Mouse (Mus musculus): ENCODE data around the gene Atp6v1g2.

The Atp6v1g2 gene

DNA sequence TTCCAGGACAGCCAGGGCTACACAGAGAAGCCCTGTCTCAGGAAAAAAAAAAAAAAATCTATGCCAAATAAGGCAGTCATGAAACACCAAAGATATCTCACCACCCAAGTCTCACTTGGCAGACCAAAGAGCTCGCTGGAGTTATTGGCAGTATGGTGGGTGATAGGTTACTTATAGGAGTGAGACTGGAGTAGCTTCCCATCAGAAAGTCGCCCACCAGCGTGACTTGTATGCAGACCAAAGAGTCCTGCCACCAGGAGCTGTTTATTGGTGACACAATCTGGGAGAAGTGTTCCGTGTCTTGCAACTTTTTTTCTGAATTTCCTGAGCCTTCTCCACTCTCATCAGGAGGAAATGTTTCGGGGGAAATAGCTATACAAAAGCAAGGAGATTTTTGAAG lies 6.2 kb downstream of the Atp6v1g2 start:
- DNase-seq, result no peak

DNA sequence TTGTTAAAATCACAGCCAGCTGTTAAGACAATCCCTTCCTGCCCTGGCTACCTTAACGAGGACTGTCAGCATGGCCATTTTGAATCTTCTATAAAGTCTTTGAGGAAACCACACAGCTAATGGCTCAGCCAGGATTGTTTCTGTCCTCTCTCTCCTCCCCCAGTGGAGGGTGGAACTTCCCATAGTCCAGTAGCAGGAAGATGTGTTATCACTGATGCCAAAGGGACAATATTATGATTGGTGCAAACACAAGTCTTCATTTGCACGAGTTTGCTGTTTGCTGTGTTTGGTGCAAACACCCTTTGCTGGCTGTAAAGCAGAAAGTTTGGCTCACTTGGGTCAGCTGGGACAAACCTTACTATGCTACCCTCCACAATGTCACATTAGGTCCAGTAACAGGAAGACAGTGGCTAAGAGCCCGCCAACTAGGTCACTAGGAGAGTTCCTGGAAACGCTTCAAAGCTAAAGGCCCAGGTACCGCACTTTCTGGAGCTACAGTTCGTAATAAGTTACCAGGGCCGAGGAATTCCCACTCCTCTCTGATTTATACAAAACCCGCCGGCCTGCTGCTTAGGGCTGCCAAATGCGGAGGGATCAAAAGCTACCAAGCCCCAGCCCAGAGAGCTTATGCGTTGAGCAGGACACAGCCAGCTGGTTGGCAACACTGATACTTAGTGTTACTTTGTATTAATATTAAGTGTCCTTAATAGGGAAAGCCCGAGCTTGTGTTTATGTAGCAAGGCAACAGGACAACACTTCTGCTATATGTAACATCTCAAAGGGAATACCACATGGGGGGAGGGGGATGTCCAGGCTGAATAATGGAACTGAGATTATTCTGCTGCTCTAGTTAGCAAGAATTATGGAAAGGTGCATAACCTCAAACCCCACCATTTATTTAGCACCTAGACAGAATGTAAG lies 7.2 kb downstream of the Atp6v1g2 start:
- DNase-seq, result peak; percentile 62

DNA sequence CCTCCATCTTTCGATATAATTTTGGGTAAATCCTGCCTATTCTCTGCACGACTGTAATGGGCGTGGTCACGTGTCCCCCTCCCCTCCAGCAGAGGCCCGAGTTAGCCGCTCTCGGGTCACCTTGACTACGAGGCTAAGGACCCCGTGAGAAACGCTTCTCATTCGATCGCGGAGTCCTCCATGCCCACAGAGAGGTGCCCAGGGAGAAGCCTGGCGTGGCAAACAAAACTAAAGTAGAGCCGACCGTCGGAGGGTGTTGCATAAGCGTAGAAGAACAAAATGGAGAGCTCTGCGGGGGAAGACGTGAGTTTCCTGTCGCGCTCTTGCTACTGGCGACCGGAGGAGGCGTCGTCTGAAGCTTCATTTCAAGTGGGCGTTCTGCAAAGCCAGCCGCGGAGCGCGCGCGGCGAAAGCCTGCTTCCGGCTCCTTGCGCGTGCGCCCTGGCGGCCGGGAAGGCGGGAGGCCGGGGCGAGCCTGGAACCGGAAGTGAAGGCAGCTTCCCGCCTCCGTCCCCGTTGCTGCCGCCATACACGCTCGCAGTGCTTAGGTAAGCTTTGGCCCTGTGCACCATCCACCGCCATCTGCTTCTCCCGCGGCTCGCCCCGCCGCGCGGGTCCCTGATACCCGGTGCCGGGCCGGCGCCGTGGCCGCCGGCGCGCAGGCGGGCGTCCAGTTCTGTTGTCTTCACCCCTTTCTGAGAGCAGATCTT lies 8.0 kb downstream of the Atp6v1g2 start, which contains the start of gene Ddx39b:
Gene Ddx39b (plus strand): TSS at position 442 of the 710 bp plus-strand sequence.
- peak; percentile 97 for DNase-seq

DNA sequence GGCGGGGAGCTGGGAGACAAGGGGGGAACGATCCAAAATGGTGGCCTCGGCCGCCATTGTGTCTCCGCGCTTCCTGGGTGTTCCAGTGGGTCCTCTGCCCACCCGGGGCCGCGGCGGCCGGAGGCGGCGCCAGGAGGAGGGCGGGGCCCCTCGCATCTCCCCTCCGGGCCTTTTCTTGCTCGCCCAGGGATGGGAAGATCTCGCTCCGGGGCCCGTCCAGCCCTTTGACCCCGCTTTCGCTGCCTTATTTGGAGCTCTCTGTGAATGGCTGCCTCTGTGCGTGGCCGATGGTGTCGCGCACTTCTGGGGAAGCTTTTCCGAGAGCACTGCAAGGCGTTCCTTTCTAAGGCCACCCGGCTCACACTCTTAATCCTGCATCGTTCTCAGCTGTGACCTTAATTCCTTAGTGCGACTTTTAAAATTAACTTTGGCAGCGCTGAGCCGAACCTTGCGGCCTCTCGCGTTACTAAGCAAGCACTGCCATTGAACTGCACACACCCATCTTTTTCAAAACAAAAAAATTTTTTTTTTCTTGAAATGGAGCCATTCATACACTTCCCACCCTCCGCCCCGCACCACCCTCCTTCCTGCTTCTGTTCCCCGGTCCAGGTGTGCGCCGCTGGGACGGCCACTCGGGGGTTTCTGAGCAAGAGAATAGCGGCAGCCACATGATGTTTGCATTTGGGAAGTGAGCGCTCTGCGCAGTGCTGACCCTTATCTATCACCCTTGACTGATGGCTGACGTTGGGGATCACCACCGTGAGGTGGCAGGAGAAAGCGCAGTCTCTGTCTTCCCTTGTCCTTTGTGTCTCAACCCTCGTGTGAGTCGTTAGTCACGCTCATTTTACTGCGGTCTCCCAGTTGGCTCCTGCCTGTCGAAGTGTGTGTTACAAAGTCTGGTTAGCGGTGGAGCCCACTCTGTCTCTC lies 8.8 kb downstream of the Atp6v1g2 start:
- DNase-seq, result peak; percentile 55

DNA sequence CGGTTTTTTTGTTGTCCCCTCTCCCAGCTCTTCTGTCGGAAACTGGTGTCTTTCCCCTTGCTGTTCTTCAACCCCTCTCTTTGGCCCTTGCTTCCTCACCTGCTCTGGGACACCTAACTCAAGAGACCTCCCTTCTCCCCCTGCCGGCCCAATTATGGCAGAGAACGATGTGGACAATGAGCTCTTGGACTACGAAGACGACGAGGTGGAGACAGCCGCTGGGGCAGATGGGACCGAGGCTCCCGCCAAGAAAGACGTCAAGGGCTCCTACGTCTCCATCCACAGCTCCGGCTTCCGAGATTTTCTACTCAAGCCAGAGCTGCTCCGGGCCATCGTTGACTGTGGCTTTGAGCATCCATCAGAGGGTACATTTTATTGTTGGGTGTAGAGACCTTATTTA lies 9.6 kb downstream of the Atp6v1g2 start:
- DNase-seq, result peak; percentile 51

DNA sequence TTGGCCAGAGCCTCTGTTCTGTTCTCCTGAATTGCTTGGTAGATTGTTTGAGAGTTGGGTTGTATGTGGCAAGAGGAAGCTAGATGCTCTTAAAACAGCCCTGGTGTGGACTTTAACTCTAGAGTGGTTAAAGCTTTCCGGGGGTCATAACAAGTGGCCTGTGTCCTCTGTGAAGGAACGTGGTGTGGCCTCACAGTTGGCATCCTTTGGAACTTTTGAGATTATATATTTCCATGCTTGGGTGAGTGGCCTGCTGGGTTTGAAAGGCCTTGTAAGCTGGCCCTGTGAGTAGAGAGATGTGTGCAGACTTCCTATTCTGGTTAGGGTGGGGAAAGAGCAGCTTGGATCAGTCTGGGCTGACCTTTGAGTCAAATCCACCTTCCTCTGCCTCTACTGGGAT lies 11.5 kb downstream of the Atp6v1g2 start:
- no peak for DNase-seq

DNA sequence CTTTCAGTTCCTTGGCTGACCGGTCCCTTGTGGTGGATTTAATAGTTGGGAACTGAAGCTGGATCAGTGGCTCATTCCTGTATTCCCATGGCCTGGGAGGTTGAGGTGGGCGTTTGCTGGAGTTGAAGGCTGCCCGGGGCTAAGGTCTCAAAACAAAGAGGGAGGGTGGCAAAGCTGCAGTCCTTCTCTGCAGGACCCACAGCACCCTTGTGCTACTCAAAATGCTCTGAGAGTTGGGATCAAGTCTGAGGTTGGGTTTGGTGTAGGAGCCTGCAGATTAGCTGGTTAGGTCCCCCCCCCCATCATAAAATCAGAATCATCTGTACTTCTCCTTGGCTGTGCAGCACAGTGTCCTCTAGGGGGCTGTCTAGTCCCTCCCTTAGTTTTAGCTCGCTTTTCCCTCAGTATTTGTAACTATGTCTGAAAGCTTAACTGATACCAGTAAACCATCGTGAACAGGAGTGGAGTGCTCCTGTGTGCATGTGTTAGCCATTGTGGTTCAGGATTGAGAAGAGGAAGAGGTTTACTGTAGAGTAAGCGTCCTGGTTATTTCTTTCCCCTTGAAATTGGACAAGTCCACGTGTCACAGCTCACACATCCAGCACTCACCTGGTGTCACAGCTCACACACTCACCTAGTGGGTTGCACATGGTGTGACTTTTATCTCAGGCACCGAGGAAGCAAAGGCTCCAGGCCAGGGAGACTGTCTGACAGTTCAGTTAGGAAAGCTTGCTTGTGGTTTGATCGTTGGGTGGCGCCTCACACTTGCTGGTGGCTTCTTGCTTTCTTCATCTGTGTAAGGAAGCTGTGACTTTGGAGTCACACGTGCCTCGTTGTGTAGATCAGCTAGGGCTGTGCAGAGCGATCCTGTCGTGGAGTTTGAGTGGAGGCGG lies 12.5 kb downstream of the Atp6v1g2 start:
- DNase-seq, result no peak

DNA sequence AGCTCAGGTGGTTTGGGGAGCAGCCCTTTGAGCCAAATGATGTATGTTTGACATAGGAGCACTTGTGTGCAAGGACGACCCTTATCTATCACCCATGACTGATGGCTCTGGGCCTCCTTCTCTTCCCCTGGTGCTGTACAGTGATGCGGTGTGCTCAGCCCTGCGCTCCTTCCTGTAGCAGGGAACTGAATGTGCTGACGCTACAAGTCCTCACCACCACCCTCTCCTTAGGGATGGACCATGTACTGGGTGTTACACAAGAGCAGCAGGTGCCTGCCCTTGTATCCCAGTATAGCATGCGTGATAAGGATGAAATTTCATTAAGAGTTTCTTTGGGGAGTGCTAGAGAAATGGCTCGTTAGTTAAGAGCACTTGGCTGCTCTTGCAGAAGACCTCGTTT lies 13.7 kb downstream of the Atp6v1g2 start:
- DNase-seq, result no peak

DNA sequence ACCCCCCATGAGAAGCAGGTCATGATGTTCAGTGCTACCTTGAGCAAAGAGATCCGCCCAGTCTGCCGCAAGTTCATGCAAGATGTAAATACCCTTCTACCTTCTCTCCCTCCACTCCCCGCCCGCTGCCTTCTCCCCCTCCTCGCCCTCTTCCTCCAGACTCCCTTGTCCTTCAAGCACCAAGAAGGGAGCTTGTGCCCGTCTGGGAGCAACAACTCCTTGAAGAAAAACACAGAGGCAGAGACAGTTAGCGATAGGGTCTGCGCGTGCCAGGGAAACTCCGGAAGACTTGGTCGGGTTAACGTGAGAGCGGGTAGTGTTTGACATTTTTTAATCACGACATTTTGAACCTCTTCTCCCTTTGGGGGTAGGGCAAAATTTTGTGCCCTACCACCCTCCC lies 15.5 kb downstream of the Atp6v1g2 start:
- no peak for DNase-seq

DNA sequence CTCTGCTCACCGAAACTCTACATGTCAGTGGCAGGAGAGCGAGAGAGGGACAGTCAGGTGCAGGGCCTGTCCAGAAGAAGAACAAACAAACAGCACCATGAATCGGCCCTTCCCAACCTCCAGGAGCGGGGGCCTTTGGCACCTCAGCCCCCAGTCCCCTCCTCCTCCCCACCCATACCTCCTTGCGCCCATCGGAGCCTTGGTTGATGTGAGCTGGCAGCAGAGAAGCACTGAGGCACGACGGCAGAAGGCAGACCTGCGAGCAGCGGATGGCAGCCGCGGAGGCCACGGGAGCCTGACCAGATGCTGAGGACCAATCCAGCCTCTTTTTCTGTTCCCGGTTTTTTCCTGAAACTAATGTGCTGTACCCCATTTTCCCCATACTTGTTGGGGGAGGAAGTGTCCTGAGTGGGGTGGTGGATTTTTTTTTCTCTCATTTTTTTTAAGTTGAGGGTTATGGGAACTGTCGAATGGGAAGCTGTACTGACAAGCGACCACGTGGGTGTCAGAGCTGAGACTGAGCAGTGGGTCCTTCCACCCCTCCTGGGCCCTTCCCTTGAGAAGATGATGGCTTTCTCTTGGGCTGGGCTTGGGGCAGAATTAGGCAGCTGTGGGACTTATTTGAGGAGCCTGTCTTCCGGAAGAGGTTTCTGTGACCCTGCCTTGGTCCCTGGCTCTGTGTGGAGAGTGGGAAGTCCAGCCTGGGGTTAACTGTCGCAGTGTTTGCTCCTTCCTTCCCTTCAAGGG lies 16.2 kb downstream of the Atp6v1g2 start:
- DNase-seq, result no peak

DNA sequence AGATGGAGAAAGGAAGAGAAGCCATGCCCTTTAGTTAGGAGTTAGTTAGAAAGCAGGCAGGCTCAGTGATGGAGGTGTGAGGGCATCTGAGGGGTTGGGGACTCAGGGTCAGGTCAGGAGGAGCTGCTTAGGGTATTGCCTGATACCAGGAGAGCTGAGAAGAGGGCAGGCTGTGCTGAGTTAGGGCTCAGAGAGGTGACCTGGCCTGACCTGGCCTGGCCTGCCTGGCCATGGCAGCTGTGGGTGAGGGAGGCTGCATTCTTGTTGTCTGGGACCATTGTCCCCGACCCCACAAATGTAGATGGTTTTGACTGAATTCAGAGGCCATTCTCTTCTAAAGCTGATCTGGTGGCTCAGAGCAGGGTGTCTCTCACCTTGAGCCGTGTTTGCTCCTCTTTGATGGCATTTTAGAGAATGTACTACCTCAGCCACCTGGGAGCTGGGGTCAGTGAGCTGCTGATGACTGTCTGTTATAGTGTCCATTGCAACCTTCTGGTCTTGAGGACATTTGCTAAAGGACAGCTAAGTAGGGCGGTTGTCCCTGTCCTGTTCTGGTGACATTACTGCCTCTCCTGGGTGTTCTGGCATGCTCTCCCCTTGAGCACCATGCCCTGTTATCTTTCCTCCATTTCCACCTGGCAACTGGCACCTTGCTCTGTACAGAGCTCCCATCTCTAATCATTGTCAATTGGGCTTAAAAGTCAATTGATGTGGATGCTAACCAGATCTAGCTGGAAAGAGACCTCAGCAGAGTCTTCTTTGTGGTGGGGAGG lies 17.1 kb downstream of the Atp6v1g2 start:
- no peak for DNase-seq

DNA sequence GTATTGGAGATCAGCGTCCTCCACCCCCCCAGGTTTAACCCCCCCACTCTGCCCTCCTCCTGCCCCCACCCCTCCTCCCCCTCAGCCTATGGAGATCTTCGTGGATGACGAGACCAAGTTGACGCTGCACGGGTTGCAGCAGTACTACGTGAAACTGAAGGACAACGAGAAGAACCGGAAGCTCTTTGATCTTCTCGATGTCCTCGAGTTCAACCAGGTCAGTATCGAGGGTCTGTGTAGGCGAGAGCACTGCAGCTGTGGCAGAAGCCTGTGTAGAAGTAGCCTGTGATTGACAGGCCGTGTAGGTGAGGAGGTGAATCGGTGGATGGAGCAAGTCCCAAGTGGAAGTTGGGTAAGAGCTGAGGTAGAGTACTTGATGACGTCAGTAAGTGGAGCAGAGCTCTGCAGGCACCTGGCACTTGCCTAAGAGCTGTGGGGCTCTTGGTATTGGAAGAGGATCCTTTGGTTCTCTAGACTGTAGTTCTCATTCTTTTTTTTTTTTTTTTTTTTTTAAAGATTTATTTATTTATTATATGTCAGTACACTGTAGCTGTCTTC lies 17.8 kb downstream of the Atp6v1g2 start:
- no peak for DNase-seq

DNA sequence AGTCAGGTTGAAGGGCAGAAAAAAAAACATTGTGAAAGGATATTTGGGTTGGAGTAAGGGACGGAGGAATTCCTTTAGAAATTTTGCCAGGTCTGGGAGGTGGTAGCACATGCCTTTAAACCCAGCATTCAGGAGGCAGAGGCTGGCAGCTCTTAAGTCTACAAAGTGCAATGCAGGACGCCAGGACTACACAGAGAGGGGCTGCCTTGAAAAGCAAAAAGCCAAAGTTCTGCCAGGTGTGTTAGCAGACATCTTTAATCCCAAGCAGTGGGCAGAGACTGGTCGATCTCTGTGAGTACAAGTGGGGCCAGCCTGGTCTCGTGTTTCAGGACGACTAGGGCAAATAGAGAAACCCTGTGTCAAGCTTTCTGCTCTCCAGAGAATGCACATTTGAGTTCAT lies 18.5 kb downstream of the Atp6v1g2 start:
- no peak for DNase-seq

DNA sequence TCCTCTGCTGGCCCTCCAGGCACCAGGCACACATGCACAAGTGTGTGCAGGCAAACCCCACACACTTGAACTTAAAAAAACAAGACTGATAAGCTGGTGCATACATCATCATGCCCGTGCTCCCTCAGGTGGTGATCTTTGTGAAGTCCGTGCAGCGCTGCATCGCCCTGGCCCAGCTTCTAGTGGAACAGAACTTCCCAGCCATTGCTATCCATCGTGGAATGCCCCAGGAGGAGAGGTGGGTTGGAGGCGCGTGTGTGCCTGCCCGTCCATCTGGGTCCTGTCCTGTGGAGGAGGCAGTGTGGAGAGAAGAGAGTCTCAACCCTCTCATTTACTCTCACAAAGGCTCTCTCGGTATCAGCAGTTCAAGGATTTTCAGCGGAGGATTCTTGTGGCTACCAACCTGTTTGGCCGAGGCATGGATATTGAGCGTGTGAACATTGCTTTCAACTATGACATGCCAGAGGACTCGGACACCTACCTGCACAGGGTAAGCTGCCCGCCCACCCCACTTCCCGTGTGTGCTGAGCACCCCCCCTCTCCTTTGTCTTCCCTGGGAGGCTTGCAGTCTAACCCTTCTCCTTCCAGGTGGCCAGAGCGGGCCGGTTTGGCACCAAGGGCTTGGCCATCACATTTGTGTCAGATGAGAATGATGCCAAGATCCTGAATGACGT lies 19.3 kb downstream of the Atp6v1g2 start:
- DNase-seq, result no peak

DNA sequence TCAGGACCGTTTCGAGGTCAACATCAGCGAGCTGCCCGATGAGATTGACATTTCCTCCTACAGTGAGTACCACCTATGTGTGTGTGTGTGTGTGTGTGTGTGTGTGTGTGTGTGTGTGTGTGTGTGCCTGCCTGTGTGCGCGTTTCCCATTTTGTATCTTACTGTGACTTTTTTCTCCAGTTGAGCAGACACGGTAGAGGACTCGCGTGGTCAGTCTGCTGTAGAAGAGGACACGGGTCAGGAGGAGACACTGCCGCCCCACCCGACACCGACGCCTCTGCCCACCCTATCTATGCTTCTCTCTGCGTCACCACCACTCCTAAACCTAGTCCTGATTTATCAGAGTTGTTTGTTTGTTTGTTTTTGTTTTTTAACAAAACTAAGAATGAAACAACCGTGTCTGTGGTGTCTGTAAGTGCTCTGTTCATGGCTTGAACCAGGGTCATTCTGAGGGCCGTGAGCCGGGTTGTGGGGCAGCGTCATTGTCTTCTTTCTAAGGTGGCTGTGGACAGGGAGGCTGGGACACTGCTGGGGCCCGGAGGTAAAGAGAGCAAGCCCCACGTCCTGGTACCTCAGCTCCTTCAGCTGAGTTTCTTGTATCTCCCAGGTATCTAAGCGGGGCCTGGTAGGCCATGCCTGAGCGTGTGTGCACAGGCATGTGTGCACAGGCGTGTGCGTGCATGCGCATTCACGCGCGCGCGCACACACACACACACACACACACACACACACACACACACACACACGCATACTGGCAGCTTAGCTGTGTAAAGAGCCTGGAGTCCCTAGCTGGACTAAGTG lies 20.0 kb downstream of the Atp6v1g2 start:
- DNase-seq, result no peak

DNA sequence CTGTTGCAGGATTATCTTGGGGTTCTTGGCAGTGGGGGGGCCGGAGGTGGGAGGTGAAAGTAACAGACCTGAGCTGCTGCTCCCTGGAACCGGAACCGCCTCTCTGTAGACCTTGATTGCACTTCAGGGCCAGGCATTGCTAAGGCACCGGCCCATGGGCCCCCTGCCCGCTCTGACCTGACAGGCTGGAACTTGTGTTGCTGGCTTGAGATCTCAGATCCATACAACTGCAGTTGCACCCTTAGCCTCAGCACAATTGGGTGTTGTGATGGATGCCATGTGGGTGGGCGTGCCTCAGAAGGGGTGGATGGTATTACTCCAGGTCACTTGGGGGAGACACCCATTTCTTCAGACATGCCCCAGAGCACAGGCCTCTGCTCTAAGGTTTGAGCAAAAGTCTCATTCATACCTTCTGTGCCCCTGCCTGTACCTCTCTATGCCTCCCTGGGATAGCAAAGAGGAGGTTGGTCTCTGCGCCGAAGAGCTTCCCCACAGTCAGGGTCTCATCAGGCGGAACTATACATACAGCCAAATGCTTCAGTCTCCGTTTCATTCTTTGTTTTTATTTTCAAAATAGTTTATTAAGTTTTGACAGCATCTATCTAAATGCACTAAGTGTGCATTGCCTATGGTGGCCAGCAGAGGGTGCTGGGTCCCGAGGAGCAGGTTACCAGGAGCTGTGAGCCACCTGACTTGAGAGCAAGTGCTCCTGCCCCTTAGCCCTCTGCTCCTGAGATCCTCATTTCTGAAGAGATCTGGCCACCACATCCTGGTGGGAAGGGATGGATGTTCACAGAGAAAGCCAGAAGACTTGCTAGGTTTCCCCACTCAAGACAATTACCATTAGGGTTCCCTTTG lies 21.0 kb downstream of the Atp6v1g2 start:
- DNase-seq, result peak; percentile 79

DNA sequence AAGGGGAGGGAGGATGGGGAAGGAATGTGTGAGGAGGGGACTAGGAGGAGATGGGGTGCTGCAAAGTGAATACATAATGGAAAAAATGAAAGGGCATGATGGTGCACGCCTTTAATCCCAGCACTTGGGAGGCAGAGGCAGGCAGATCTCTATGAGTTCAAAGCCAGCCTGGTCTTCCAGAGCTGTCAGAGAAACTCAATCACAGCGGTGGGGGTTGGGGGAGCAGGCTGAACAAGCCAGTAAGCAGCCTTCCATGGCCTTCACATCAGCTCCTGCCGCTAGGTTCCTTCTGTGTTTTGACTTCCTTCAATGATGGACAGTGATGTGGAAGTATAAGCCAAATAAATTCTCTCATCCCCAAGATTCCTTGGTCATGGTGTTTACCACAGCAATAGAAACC lies 21.8 kb downstream of the Atp6v1g2 start:
- DNase-seq, result no peak

DNA sequence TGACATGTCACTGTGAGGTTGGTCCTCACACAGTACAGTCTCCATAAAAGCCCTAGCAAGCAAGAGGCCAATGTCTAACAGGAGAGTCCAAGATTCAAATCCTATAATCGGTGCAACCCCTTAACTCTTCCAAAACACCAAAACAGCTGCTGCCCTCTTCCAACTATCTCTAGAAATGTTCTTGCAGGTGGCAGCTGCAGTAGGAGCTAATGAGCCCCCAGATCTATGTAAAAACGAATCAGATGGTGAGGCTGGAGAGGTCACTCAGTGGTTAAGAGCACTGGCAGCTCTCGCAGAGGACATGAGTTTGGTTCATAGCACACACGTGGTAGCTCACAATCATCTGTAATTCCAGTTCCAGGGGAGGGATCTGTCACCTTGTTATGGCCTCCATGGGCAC lies 22.2 kb downstream of the Atp6v1g2 start:
- no peak for DNase-seq
